Mouse (Mus musculus) bone marrow macrophage, adult 2 months (primary cell): ENCODE measurements at regions not wholly inside any gene's neighbourhood (a gene's known extent, or its start where the extent isn't known, plus 50 kb on each side); places are given as distances from the start of the nearest gene placed in this dataset.

Source experiments
- H3K27ac ChIP-seq: 2 replicates; pipeline ENCODE4 v1.5.1; 2012; ENCODE audit warnings: low read depth, low read length; ENCODE audit not compliant: insufficient read depth
- H3K4me1 ChIP-seq: 2 replicates; pipeline ENCODE4 v1.6.1; 2012; ENCODE audit warnings: low read length; ENCODE audit not compliant: control insufficient read depth, insufficient read depth
- H3K4me3 ChIP-seq: 2 replicates; pipeline ENCODE4 v1.5.1; 2012; ENCODE audit warnings: mild to moderate bottlenecking, low read length, moderate library complexity; ENCODE audit not compliant: insufficient read depth
- CTCF ChIP-seq: IDR thresholded peaks from 2 replicates; pipeline ENCODE4 v1.5.1; 2012; ENCODE audit warnings: low read depth, mild to moderate bottlenecking, low read length, moderate library complexity
- POLR2A ChIP-seq: IDR thresholded peaks from 2 replicates; pipeline ENCODE4 v1.6.1; 2012; ENCODE audit warnings: mild to moderate bottlenecking, low read depth, low read length, borderline replicate concordance

- no peak overlapping the region for H3K27ac ChIP-seq
- no peak for TF ChIP-seq POLR2A
- no peak for TF ChIP-seq CTCF
- no peaks in the 10 kb centered on the region for H3K4me1 ChIP-seq
- no peak overlapping the region for H3K4me3 ChIP-seq
Observed at GRCm38 (mm10) chr1:137966151-137966836, 209.2 kb downstream of the Ptprc start.

- H3K4me1 ChIP-seq = no peaks in the 10 kb centered on the region
- H3K27ac ChIP-seq = no peak overlapping the region
- no peak overlapping the region for H3K4me3 ChIP-seq
- no peak for TF ChIP-seq POLR2A
- no peak for TF ChIP-seq CTCF
Observed at GRCm38 (mm10) chr1:137963656-137964055, 211.9 kb downstream of the Ptprc start.

DNA sequence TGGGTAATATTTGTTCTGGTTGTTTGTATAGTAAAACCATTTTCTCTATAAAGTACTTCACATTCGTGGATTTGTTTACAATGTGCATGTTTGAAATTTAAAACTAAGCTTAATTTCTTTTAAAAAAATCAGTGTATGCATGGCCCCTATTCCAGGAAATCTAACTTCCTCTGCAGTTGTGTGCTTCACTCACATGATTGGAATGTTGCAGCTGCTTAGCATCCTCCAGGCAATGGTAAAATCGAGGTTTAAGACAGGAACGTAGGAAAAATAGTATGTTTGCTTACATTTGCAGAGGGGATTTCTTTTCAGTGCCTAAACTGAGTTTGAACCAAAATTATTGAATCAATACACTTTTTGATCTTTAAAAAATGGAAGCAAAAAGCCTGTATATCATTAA lies 217.5 kb downstream of the Ptprc start:
- TF ChIP-seq POLR2A (no peak), CTCF (no peak)
- H3K4me1 ChIP-seq = peaks cover 7% of the 10 kb centered on the region
- H3K27ac ChIP-seq = no peak overlapping the region
- H3K4me3 ChIP-seq = no peak overlapping the region

DNA sequence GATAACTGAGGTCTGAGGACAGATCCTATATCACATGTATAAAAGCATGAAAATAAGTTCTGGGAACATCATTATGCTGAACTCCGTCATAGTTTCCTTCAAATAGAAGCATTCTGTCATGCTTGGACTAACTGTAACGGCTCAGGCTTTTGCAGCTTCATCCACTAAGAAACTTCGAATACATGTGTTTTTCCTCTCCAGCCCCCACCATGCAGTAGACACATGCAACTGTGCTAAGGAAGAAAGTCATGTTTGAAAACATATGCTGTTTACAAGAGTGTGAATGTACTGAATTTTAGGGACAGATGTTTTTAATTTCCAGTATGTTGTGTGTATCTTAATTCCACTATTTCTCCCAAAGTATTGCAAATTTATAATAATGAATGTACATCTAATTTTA lies 219.5 kb downstream of the Ptprc start:
- TF ChIP-seq POLR2A (no peak), CTCF (no peak)
- no peak overlapping the region for H3K4me3 ChIP-seq

DNA sequence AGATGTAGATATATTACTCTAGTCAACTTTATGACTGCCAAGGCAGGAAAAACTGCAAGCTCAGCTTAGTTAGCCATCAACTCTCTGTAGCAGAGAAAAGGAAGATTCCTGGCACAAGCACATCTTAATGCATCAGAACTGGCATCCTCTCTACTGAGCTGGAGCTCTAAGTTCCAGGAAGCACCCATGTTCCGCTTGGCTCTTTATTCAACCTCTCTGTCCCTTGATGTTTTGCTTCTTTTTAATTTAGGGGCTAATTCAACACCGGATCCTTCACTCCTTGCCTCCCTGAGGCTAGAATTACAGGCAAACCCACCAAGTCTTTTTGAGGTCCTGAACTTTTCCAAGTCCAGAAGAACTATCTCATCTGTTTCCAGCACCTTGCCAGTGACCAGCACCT lies 220.4 kb downstream of the Ptprc start:
- no peak overlapping the region for H3K27ac ChIP-seq
- H3K4me3 ChIP-seq = no peak overlapping the region
- no peak for TF ChIP-seq POLR2A
- TF ChIP-seq CTCF = no peak
- peaks cover 11% of the 10 kb centered on the region for H3K4me1 ChIP-seq

More for the DNA sequence above, 219.5 kb downstream of the Ptprc start:
- Histone ChIP-seq H3K4me1 (peaks cover 11% of the 10 kb centered on the region), H3K27ac (no peak overlapping the region)

DNA sequence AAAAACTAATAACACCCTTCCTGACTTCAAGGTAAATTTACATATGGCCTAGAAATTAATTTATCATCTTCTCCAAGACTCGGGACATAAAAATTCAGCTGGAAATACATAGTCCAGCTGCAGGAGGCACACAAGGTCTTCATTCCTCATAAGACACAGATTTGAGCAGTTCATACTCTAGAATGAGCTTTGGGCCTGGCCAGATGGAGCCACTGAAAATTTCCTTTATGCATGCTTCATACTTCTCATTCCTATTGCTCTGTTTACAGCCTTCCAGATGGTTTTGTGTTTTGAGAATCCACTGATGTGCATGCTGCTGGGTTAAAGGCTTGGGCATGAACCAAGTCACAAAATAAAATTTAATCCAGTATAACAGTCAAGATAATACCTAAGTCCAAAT lies 222.1 kb downstream of the Ptprc start:
- Histone ChIP-seq H3K4me1 (peaks cover 11% of the 10 kb centered on the region), H3K27ac (no peak overlapping the region), H3K4me3 (no peak overlapping the region)
- no peak for TF ChIP-seq CTCF
- no peak for TF ChIP-seq POLR2A

DNA sequence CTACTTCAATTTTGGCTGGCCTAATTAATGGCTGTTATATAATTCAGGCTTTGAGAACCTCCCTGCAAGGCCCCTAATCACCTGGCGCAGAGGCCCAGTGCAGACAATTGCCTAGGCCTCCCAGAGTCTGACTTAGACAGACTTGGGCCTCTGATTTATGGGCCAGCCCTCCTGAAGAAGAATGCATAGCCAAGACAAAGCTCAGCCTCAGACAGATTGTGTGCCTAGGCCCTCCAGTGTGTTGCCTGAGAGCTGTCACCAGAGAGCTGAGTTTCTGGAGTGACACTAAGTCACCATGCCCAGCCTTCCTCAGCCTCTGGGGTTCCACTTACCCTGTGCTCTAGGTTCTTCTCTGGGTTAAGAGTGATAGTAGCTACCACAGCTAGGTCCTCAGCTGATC lies 222.7 kb downstream of the Ptprc start:
- TF ChIP-seq CTCF = no peak
- TF ChIP-seq POLR2A = no peak
- no peak overlapping the region for H3K27ac ChIP-seq
- peaks cover 10% of the 10 kb centered on the region for H3K4me1 ChIP-seq
- H3K4me3 ChIP-seq = no peak overlapping the region

GRCm38 (mm10) chr1:137947900-137948299 lies 227.6 kb downstream of the Ptprc start:
- Histone ChIP-seq H3K4me3 (no peak overlapping the region), H3K27ac (no peak overlapping the region), H3K4me1 (peaks cover 3% of the 10 kb centered on the region)
- TF ChIP-seq CTCF (no peak), POLR2A (no peak)

GRCm38 (mm10) chr1:137941776-137942522 lies 233.6 kb downstream of the Ptprc start:
- TF ChIP-seq POLR2A (no peak), CTCF (no peak)
- Histone ChIP-seq H3K4me1 (no peaks in the 10 kb centered on the region), H3K4me3 (no peak overlapping the region), H3K27ac (no peak overlapping the region)

DNA sequence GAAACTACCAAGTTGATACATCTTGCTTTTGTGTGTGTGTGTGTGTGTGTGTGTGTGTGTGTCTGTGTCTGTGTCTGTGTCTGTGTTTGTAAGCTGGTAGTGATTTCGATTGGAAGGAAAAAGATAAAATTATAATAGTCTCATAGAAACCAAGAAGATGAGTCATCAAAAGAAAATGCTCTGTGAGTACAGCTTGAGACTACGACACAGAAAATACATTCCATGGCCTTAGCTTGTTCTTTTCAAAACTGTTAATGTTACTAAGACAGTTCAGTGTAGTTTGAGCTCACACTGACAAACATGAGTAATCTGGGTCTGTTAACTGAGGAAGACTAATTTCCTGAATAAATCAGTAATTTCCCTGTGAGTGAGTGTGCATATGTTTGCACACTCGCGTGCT lies 239.8 kb downstream of the Ptprc start:
- H3K27ac ChIP-seq = no peak overlapping the region
- TF ChIP-seq CTCF (no peak), POLR2A (no peak)
- peaks cover 5% of the 10 kb centered on the region for H3K4me1 ChIP-seq
- no peak overlapping the region for H3K4me3 ChIP-seq
